Mouse (Mus musculus): ENCODE results near the gene Gstm6. TPM values are rescaled to one million over a fixed set of nuclear protein-coding genes. Genes with fewer than 3 reads are reported as not detected.
"Not testable (repeated sequence)": the region's sequence is repeated elsewhere in the genome, so short reads cannot be mapped to it uniquely, and the experiment has no call there.

The Gstm6 gene
- polyA plus RNA-seq, 1 experiment from 2014 or later = 11.7 TPM

GRCm38 (mm10) chr3:107905942-107906341 is 37.6 kb downstream of the Gstm6 start:
- Histone ChIP-seq H3K4me2 (ENCODE audit: low read depth, low read length) (no peak overlapping the region), H3K36me3 (replicated peaks; ENCODE audit: control insufficient read depth, insufficient read depth, low read depth, low read length) (no peaks in the 10 kb centered on the region), H3K4me1 (ENCODE audit: control insufficient read depth, insufficient read depth, low read length) (no peaks in the 10 kb centered on the region), H3K4me3 (ENCODE audit: low read depth, low read length) (no peak overlapping the region), H3K9ac (replicated peaks; ENCODE audit: low read length) (no peak overlapping the region), H3K9me3 (replicated peaks; ENCODE audit: control insufficient read depth, low read length) (no peaks in the 10 kb centered on the region), H3K27me3 (ENCODE audit: control insufficient read depth, insufficient read depth, low read length) (no peaks in the 10 kb centered on the region), H3K27ac (replicated peaks; ENCODE audit: low read depth, low read length) (no peak overlapping the region)
- DNase-seq (ENCODE audit: low spot score) = no peak
- no peak for ATAC-seq (replicated peaks; ENCODE audit: insufficient number of reproducible peaks, low FRiP score, low TSS enrichment, low read depth)
- WGBS = 58% methylated on average over 6 of the region's 6 CpGs

- Histone ChIP-seq H3K27ac (replicated peaks; ENCODE audit: low read depth, low read length) (no peak overlapping the region), H3K36me3 (replicated peaks; ENCODE audit: control insufficient read depth, insufficient read depth, low read depth, low read length) (peaks cover 2% of the 10 kb centered on the region; the same call in 1 of the 2 replicates), H3K4me1 (ENCODE audit: control insufficient read depth, insufficient read depth, low read length) (no peaks in the 10 kb centered on the region), H3K4me2 (ENCODE audit: low read depth, low read length) (no peak overlapping the region), H3K9me3 (replicated peaks; ENCODE audit: control insufficient read depth, low read length) (no peaks in the 10 kb centered on the region), H3K4me3 (ENCODE audit: low read depth, low read length) (no peak overlapping the region), H3K27me3 (ENCODE audit: control insufficient read depth, insufficient read depth, low read length) (no peaks in the 10 kb centered on the region), H3K9ac (replicated peaks; ENCODE audit: low read length) (no peak overlapping the region)
- DNase-seq (ENCODE audit: low spot score) (no peak), ATAC-seq (replicated peaks; ENCODE audit: insufficient number of reproducible peaks, low FRiP score, low TSS enrichment, low read depth) (no peak)
- WGBS = 71% methylated on average over 11 of the region's 11 CpGs
Measured at GRCm38 (mm10) chr3:107900955-107901673, 42.4 kb downstream of the Gstm6 start.

GRCm38 (mm10) chr3:107898691-107899090 is 44.9 kb downstream of the Gstm6 start:
- Histone ChIP-seq H3K4me1 (ENCODE audit: control insufficient read depth, insufficient read depth, low read length) (no peaks in the 10 kb centered on the region), H3K9me3 (replicated peaks; ENCODE audit: control insufficient read depth, low read length) (no peaks in the 10 kb centered on the region), H3K27me3 (ENCODE audit: control insufficient read depth, insufficient read depth, low read length) (no peaks in the 10 kb centered on the region), H3K27ac (replicated peaks; ENCODE audit: low read depth, low read length) (no peak overlapping the region), H3K4me2 (ENCODE audit: low read depth, low read length) (no peak overlapping the region), H3K36me3 (replicated peaks; ENCODE audit: control insufficient read depth, insufficient read depth, low read depth, low read length) (peaks cover 2% of the 10 kb centered on the region; the same call in 1 of the 2 replicates), H3K9ac (replicated peaks; ENCODE audit: low read length) (no peak overlapping the region), H3K4me3 (ENCODE audit: low read depth, low read length) (no peak overlapping the region)
- ATAC-seq (replicated peaks; ENCODE audit: insufficient number of reproducible peaks, low FRiP score, low TSS enrichment, low read depth) = no peak
- no peak for DNase-seq (ENCODE audit: low spot score)
- WGBS = 92% methylated on average over 13 of the region's 13 CpGs

GRCm38 (mm10) chr3:107895720-107896569 is 47.6 kb downstream of the Gstm6 start, which contains the start of gene Gstm5:
TSS of gene Gstm5 (plus strand) at chr3:107895821.
- WGBS = 4% methylated on average over 40 of the region's 40 CpGs
- no peak within 1 kb of the TSS for H3K27ac ChIP-seq (replicated peaks; ENCODE audit: low read depth, low read length)
- peak within 1 kb of the TSS; percentile 81 for H3K4me2 ChIP-seq (ENCODE audit: low read depth, low read length)

GRCm38 (mm10) chr3:107895194-107895719 is 48.3 kb downstream of the Gstm6 start:
- WGBS = 12% methylated on average over 6 of the region's 6 CpGs
- Histone ChIP-seq H3K27ac (replicated peaks; ENCODE audit: low read depth, low read length) (no peak overlapping the region), H3K4me2 (ENCODE audit: low read depth, low read length) (peak overlapping the region; percentile 81)

More at GRCm38 (mm10) chr3:107895720-107896569, 47.6 kb downstream of the Gstm6 start, which contains the start of gene Gstm5:
- peak; percentile 90 for DNase-seq (ENCODE audit: low spot score)
- Histone ChIP-seq H3K27me3 (ENCODE audit: control insufficient read depth, insufficient read depth, low read length) (no peaks in the 10 kb centered on the region), H3K9ac (replicated peaks; ENCODE audit: low read length) (peak within 1 kb of the TSS; percentile 91), H3K4me1 (ENCODE audit: control insufficient read depth, insufficient read depth, low read length) (no peaks in the 10 kb centered on the region), H3K9me3 (replicated peaks; ENCODE audit: control insufficient read depth, low read length) (no peaks in the 10 kb centered on the region), H3K36me3 (replicated peaks; ENCODE audit: control insufficient read depth, insufficient read depth, low read depth, low read length) (peaks cover 2% of the 10 kb centered on the region; the same call in 1 of the 2 replicates), H3K4me3 (ENCODE audit: low read depth, low read length) (peak within 1 kb of the TSS; percentile 79)
- peak; percentile 96 for ATAC-seq (replicated peaks; ENCODE audit: insufficient number of reproducible peaks, low FRiP score, low TSS enrichment, low read depth)

GRCm38 (mm10) chr3:107889236-107889635 is 54.3 kb downstream of the Gstm6 start:
- ATAC-seq (replicated peaks; ENCODE audit: insufficient number of reproducible peaks, low FRiP score, low TSS enrichment, low read depth); DNase-seq (ENCODE audit: low spot score): not testable (repeated sequence)
- WGBS = 91% methylated on average over 2 of the region's 2 CpGs

More at GRCm38 (mm10) chr3:107895194-107895719, 48.3 kb downstream of the Gstm6 start:
- Histone ChIP-seq H3K4me1 (ENCODE audit: control insufficient read depth, insufficient read depth, low read length) (no peaks in the 10 kb centered on the region), H3K4me3 (ENCODE audit: low read depth, low read length) (peak overlapping the region; percentile 79), H3K9ac (replicated peaks; ENCODE audit: low read length) (peak overlapping the region; percentile 91), H3K9me3 (replicated peaks; ENCODE audit: control insufficient read depth, low read length) (no peaks in the 10 kb centered on the region), H3K36me3 (replicated peaks; ENCODE audit: control insufficient read depth, insufficient read depth, low read depth, low read length) (peaks cover 2% of the 10 kb centered on the region; the same call in 1 of the 2 replicates), H3K27me3 (ENCODE audit: control insufficient read depth, insufficient read depth, low read length) (no peaks in the 10 kb centered on the region)
- DNase-seq (ENCODE audit: low spot score) (no peak), ATAC-seq (replicated peaks; ENCODE audit: insufficient number of reproducible peaks, low FRiP score, low TSS enrichment, low read depth) (peak; percentile 39)

More at GRCm38 (mm10) chr3:107889236-107889635, 54.3 kb downstream of the Gstm6 start:
- H3K9me3 ChIP-seq (replicated peaks; ENCODE audit: control insufficient read depth, low read length); H3K9ac ChIP-seq (replicated peaks; ENCODE audit: low read length); H3K4me3 ChIP-seq (ENCODE audit: low read depth, low read length); H3K4me1 ChIP-seq (ENCODE audit: control insufficient read depth, insufficient read depth, low read length); H3K27ac ChIP-seq (replicated peaks; ENCODE audit: low read depth, low read length); H3K36me3 ChIP-seq (replicated peaks; ENCODE audit: control insufficient read depth, insufficient read depth, low read depth, low read length); H3K4me2 ChIP-seq (ENCODE audit: low read depth, low read length); H3K27me3 ChIP-seq (ENCODE audit: control insufficient read depth, insufficient read depth, low read length): not testable (repeated sequence)
